ENCODE assay signal across 8 mouse cellular contexts in the genomic region with DNA sequence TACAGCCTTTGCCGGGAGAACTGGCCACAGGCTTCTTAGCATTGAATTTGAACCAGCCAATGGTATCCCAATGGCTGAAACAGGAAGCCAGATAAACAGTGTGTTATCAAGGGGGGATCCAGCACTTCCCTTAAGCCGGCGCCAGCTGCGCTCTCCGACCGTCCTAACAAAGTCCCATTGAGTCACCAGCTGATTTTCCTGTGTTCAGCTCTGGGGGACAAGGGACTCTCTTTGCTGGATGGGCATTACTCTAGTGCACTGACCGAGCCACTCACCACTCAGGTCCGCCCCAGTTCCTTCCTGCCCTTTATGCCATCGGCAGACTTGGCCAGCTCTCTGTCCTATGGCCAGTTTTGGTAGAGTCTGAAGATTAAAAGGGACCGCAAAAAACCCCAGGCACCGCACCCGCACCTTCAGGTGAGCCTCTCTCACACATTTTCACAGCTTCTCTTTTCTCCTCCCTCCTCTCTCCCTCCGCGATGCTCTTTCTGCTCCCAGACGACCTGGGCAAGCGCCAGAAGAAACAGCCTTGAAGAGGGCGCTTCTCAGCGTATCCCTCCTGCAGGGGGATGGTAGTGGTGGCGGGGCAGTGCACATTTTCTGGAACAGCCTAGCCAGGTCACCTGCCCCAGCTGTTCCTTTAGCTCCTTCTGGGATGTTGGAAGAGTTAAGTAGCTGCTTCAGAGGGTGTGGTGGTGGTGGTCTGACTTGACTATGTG. TPM values are rescaled to one million over a fixed set of nuclear protein-coding genes. Genes with fewer than 3 reads are reported as not detected.
DNase-seq lines count a peak whose midpoint lies in the region; ATAC-seq lines count a peak whose summit lies in the region.

No protein-coding gene starts in this region.

- no peaks in the 10 kb centered on the region for H3K27me3 ChIP-seq in heart, embryonic 15.5 days

- peak overlapping the region; percentile 96 for H3K4me2 ChIP-seq in heart, embryonic 15.5 days

- no peaks in the 10 kb centered on the region for H3K9me3 ChIP-seq in heart, embryonic 15.5 days (replicated peaks)

- under 1% methylated on average over 19 of the region's 19 CpGs for WGBS in heart, embryonic 15.5 days

- peak overlapping the region; percentile 90 for H3K4me3 ChIP-seq in heart, embryonic 15.5 days

- ATAC-seq in heart, embryonic 15.5 days (replicated peaks; ENCODE audit: insufficient number of reproducible peaks, insufficient read depth, low FRiP score, low read depth): 0 out of 2 replicates have a peak, but pooled peaks have one; percentile 9
- ATAC-seq in megakaryocyte, adult 5-6 weeks (ENCODE audit: poor library complexity, severe bottlenecking): peak; percentile 30

- peaks cover 48% of the 10 kb centered on the region for H3K4me1 ChIP-seq in heart, embryonic 15.5 days (replicated peaks)

- H3K36me3 ChIP-seq in heart, embryonic 15.5 days: no peaks in the 10 kb centered on the region

- H3K9ac ChIP-seq in heart, embryonic 15.5 days: peak overlapping the region; percentile 67

- DNase-seq in kidney, adult 11 months: peak; percentile 21
- no peak for DNase-seq in kidney, adult 8-10 months
- peak; percentile 78 for DNase-seq in embryo, embryonic 10.5 days (ENCODE audit: low spot score)
- peak; percentile 39 to 61 for DNase-seq in kidney, postnatal 25 days
- no peak for DNase-seq in thymus, postnatal 14 days
- no peak for DNase-seq in layer of hippocampus, postnatal 36 days

- H3K27ac ChIP-seq in heart, embryonic 15.5 days: peak overlapping the region; percentile 95

RNA-seq across cellular contexts. Expression of gene Csrp1, which starts 32.9 kb away (rescaled TPM):
- 149 and 169 TPM in 2 replicates for polyA plus RNA-seq in heart, embryonic 15.5 days (2015; fragmentation: Nextera tagmentation; extraction: Ambion mirVana)
- total RNA-seq in megakaryocyte, adult 5-6 weeks (2015): 86.2 and 87.6 TPM in 2 replicates
- total RNA-seq in megakaryocyte, adult 5-6 weeks (2017): 99.9 and 100 TPM in 2 replicates
- 100 to 1,000 TPM; 211 to 220 TPM for total RNA-seq in layer of hippocampus, postnatal 36 days (2021)

Comparison
In these comparisons a context has a peak if more than half of its experiments do, and no peak if none do; other contexts are left out.
1. DNase-seq: peak in kidney, adult 11 months (single experiment), embryo, embryonic 10.5 days (single experiment) and kidney, postnatal 25 days (2 of 2); none in kidney, adult 8-10 months (0 of 2), thymus, postnatal 14 days (single experiment) and layer of hippocampus, postnatal 36 days (0 of 2).